Mouse (Mus musculus) spleen, postnatal 14 days (tissue): ENCODE measurements at regions not wholly inside any gene's neighbourhood (a gene's known extent, or its start where the extent isn't known, plus 50 kb on each side); places are given as distances from the start of the nearest gene placed in this dataset.
A peak's percentile ranks its signal among the peaks of the same experiment; 100 is the strongest.
"Not testable (repeated sequence)": the region's sequence is repeated elsewhere in the genome, so short reads cannot be mapped to it uniquely, and the experiment has no call there.

Experiments
- DNase-seq, 2 experiments: peaks; one replicate each; pipeline ENCODE4 v3.0.0; 2021 to 2022; ENCODE audit warnings: low spot score in 2 of 2

DNA sequence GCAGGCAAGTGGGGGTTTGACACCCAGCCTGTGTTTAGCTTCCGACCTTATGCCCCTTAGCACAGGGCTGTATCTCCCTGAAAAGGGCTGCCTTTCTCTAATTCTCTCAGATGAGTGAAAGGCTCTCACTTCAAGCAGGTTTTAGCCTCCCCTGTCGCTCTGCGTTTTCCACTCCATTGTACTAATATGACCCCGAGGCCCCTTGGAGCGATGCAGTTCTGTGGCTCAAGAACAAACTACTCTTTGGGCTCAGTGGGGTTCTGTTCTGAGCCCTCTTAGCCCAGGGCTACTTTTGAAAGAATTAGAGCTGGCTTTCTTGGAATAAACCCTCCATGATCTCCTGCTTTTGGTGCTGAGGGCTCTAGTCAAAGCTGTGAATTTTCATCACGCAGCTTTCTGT is 53.4 kb upstream of the Castor2 start:
- DNase-seq: no peak

DNA sequence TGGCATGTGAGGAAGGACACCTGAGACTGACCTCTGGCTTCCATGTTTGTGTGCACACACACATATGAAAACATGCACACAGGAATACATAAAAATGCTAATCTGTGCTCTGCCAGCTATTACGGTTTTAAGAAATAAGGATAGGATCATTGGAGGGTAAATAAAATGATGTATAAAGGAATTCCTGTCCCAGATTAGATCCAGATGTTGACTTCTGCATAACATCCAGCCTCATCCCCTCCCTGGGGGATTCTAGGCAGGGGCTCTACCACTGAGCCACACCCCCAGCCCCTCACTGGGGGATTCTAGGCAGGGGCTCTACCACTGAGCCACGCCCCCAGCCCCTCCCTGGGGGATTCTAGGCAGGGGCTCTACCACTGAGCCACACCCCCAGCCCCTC is 56.6 kb upstream of the Castor2 start:
- not testable (repeated sequence) for DNase-seq

- DNase-seq: no peak
These were observed 72.1 kb upstream of the Castor2 start for GRCm38 (mm10) chr5:134027316-134027966.

DNA sequence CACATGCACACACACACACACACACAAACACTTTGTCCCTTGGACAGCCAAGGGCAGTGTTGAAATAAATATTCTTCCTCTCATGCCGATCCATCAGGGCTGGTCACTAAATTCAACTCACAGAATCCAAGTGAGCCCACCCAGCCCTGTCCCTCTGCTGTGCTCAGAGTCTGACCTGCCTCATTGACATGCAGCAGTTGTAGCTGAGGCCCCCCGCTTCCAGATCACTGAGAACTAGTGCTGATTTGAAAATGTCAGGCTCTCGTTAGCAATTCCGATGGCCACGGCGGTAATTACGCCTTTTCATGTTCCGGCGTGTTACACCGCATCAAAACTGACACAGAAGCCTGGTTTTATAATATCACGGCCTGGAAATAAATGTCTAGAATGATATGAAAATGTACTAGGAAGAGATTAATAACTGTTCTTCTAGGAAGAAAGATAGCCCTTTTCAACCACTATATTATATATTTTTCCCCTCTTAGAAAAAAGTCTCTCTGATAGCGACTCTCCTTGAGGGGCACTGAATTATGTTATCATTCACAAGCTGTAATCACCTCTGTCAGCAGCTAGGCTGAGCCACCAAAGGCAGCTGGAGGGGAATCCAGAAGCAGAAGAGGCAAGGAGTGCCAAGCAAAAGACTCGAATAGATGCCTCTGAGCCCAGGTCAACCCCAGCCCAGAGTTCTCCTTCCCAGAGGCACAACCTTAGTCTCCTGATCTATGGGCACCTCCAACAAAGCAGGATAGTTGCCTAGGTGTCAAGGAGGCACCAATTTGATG is 79.7 kb upstream of the Castor2 start:
- DNase-seq: no peak

- DNase-seq: no peak
These were observed 85.0 kb upstream of the Castor2 start for GRCm38 (mm10) chr5:134014257-134015163.

- DNase-seq: no peak
These were observed 86.3 kb upstream of the Castor2 start for GRCm38 (mm10) chr5:134013206-134013605.

GRCm38 (mm10) chr5:134009843-134010242 is 89.7 kb upstream of the Castor2 start:
- DNase-seq: no peak

GRCm38 (mm10) chr5:134007127-134007771 is 92.3 kb upstream of the Castor2 start:
- DNase-seq: no peak

- peak in 1 of 2 experiments; percentile 28 for DNase-seq
These were observed 92.9 kb upstream of the Castor2 start for GRCm38 (mm10) chr5:134006470-134007126.

GRCm38 (mm10) chr5:134006001-134006400 is 93.5 kb upstream of the Castor2 start:
- DNase-seq: no peak

- DNase-seq: no peak
These were observed 99.4 kb upstream of the Castor2 start for GRCm38 (mm10) chr5:134000100-134000499.

DNA sequence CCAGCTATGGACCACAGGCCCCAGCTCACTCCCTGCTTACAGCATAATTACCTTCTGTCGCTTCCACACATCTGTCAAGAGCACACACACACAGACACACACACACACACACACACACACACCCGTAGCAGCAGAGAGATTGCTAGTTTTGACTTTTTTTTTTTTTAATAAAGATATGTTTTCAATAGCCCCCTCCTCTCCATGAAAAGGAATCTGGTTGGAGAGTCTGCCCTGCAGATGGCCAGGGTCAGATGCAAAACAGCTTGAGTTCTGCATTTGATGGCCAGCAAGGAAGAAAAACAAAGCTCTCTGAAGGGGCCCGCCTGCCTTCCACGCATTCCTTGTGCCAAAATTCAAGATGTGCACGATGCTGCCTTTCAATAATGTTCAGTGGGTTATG is 99.8 kb upstream of the Castor2 start:
- DNase-seq: no peak

DNA sequence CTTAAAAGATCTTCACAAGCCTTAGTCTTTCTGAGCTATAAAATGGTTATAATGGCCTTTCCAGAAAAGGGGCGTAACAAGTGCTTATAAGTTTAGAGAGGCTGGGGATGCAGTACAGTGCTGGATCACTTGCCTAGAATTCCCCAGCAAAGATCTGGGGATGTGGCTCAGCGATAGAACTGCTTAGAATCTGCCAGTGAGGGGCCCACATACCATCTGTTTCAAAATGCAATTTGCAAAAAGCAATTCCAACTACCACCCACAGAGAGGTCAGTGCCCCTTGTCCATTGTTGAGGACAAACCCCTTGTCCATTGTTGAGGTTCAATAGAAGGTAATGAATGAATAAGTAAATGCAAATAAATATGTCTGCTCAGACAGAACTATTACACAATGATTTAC is 107.5 kb upstream of the Castor2 start:
- no peak for DNase-seq

GRCm38 (mm10) chr5:133991556-133991955 is 108.0 kb upstream of the Castor2 start:
- no peak for DNase-seq

DNA sequence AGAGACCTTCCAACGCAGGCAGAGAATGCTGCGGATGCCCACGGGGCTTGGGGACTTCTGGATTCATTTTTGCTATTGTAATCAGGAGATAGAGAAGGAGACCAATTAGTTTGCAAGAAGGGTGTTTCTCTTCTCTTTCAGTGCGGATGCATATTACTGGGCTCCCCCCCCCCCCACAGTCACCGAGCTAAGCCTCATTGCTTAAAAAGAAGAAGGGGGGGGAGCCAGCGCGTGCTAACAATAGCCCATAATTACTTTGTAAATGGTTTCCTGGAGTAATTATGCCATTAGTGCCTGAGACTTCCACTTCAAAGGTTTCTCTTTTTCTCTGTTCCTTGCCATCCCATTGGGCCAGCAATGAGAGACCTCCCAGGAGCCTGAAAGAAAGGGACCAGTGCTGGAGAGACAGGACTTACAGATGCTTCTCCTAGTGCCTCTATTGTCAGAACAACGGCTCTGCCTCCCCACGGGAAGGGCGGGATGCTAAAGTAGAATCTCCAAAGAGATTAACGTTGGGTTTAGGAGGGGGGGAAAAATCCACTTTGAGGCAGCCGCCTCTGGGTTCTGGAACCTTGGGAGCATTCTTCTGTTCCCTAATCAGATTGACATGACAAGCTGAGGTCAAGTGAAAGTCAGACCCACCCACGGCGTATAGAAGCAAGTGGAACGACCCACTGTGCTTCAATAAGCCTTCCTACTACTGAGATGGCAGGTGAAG is 116.1 kb upstream of the Castor2 start:
- DNase-seq: no peak

GRCm38 (mm10) chr5:133970421-133970914 is 129.0 kb upstream of the Castor2 start:
- no peak for DNase-seq

DNA sequence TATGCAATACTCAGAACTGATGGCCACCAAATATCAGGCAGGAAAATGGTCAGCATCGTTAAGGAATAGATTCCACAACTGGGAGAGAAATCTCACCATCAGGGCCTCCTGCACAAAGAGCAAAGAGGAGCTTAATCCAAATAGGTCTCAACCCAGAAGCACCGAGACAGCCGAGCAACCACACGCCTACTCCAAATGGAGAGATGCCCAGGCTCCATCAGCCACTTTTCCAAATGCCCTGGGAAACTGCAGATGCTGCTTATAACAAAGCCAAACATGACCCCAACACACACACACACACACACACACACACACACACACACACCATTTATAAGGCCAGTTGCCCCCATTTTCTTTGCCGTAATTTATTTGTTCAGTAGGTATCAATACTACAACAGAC is 136.2 kb upstream of the Castor2 start:
- no peak for DNase-seq

- no peak for DNase-seq
These were observed 158.7 kb upstream of the Castor2 start for GRCm38 (mm10) chr5:133940841-133941240.

GRCm38 (mm10) chr5:133940030-133940429 is 159.5 kb upstream of the Castor2 start:
- no peak for DNase-seq
